Mouse (Mus musculus) neural tube, embryonic 15.5 days (tissue): ENCODE data around the gene Usp48. TPM values are rescaled to one million over a fixed set of nuclear protein-coding genes. Genes with fewer than 3 reads are reported as not detected.

Source experiments
- ATAC-seq: fragments of 200-750 bp; cut with Nextera tagmentation; 2 replicates; pipeline ENCODE4 v1.8.0; 2017; ENCODE audit warnings: mild to moderate bottlenecking, moderate TSS enrichment, moderate library complexity; ENCODE audit not compliant: low FRiP score
- H3K27ac ChIP-seq: fragments of 300-500 bp; sonication (generic); replicated peaks from 2 replicates; pipeline ENCODE4 v1.5.1; 2015; ENCODE audit warnings: mild to moderate bottlenecking, inconsistent platforms
- H3K27me3 ChIP-seq: fragments of 300-500 bp; sonication (generic); replicated peaks from 2 replicates; pipeline ENCODE4 v1.6.1; 2015; ENCODE audit warnings: inconsistent platforms
- H3K36me3 ChIP-seq: fragments of 300-500 bp; sonication (generic); 2 replicates; pipeline ENCODE4 v1.6.1; 2015; ENCODE audit warnings: inconsistent platforms
- H3K4me1 ChIP-seq: fragments of 300-500 bp; sonication (generic); 2 replicates; pipeline ENCODE4 v1.6.1; 2015; ENCODE audit warnings: inconsistent platforms
- H3K4me2 ChIP-seq: fragments of 300-500 bp; sonication (generic); 2 replicates; pipeline ENCODE4 v1.6.1; 2015; ENCODE audit warnings: inconsistent platforms, mild to moderate bottlenecking, moderate library complexity
- H3K4me3 ChIP-seq: fragments of 300-500 bp; sonication (generic); replicated peaks from 2 replicates; pipeline ENCODE4 v1.5.1; 2015; ENCODE audit warnings: mild to moderate bottlenecking, inconsistent platforms
- H3K9ac ChIP-seq: fragments of 300-500 bp; sonication (generic); replicated peaks from 2 replicates; pipeline ENCODE4 v1.6.1; 2015; ENCODE audit warnings: mild to moderate bottlenecking, inconsistent platforms
- H3K9me3 ChIP-seq: fragments of 300-500 bp; sonication (generic); replicated peaks from 2 replicates; pipeline ENCODE4 v1.6.1; 2016; ENCODE audit warnings: inconsistent platforms
- WGBS: fragments of 180-500 bp; shearing (Covaris S2); methylation state at CpG from one replicate; pipeline ENCODE4 v1.1.7; 2015; ENCODE audit warnings: mixed read lengths; 5-methylcytosine and 5-hydroxymethylcytosine counted together
- polyA plus RNA-seq: library from polyadenylated mRNA; unstranded; fragments of >200 nt; fragmentation: Nextera tagmentation; extraction: Ambion mirVana; gene quantifications from 2 replicates; pipeline ENCODE4 v1.2.1, GENCODE M21; 2015

The Usp48 gene
- 59.3 and 61.6 TPM in 2 replicates for polyA plus RNA-seq

GRCm38 (mm10) chr4:137593601-137594495 lies at the start of gene Usp48:
Usp48 (plus strand) TSS chr4:137593755.
- peak; percentile 94 for ATAC-seq
- Histone ChIP-seq H3K4me1 (peaks cover 37% of the 10 kb centered on the region), H3K27ac (peak within 1 kb of the TSS; percentile 100), H3K4me3 (peak within 1 kb of the TSS; percentile 96), H3K9ac (peak within 1 kb of the TSS; percentile 89), H3K9me3 (no peaks in the 10 kb centered on the region), H3K36me3 (no peaks in the 10 kb centered on the region), H3K4me2 (peak within 1 kb of the TSS; percentile 94), H3K27me3 (no peaks in the 10 kb centered on the region)
- under 1% methylated on average over 92 of the region's 92 CpGs for WGBS

- no peak overlapping the region for H3K4me3 ChIP-seq
- H3K4me1 ChIP-seq, result no peaks in the 10 kb centered on the region
- H3K4me2 ChIP-seq, result no peak overlapping the region
- H3K9me3 ChIP-seq, result no peaks in the 10 kb centered on the region
- H3K27ac ChIP-seq, result no peak overlapping the region
- no peak overlapping the region for H3K9ac ChIP-seq
- H3K27me3 ChIP-seq, result no peaks in the 10 kb centered on the region
- 96% methylated on average over 9 of the region's 9 CpGs for WGBS
- no peak for ATAC-seq
- H3K36me3 ChIP-seq, result 0 out of 2 replicates have a peak, but pooled peaks cover 6% of the 10 kb centered on the region
These were observed 48.0 kb upstream of the Usp48 start for GRCm38 (mm10) chr4:137545568-137545967.

DNA sequence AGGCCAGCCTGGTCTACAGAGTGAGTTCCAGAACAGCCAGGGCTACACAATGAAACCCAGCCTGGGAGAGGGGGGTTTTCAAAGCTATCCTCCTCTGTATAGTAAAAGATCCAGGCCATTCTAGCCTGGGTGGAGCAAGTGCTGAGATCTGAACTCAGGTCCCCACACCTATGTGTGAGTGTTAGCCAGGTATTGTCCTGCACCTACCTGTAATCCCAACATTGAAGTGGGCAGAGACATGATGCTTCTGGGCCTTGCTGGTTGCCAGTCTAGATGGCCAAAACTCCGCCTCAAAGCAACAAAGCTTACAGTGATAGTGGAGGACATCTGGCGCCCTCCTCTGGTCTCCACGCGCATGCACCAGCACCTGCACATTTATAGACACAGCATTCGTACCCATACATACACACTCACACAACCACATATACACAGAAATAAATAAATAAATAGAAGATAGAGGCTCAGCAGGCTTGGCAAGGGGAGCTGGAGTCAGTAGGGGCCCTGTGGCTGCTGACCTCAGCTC lies 47.5 kb upstream of the Usp48 start:
- Histone ChIP-seq H3K9ac (no peak overlapping the region), H3K4me3 (no peak overlapping the region), H3K27me3 (no peaks in the 10 kb centered on the region), H3K4me1 (no peaks in the 10 kb centered on the region), H3K4me2 (no peak overlapping the region), H3K9me3 (no peaks in the 10 kb centered on the region), H3K27ac (no peak overlapping the region), H3K36me3 (0 out of 2 replicates have a peak, but pooled peaks cover 6% of the 10 kb centered on the region)
- 71% methylated on average over 5 of the region's 5 CpGs for WGBS
- no peak for ATAC-seq

GRCm38 (mm10) chr4:137553466-137553865 lies 40.1 kb upstream of the Usp48 start:
- WGBS, result 95% methylated on average over 17 of the region's 17 CpGs
- no peak overlapping the region for H3K9ac ChIP-seq
- no peak overlapping the region for H3K27ac ChIP-seq
- no peaks in the 10 kb centered on the region for H3K4me1 ChIP-seq
- ATAC-seq, result no peak
- H3K27me3 ChIP-seq, result no peaks in the 10 kb centered on the region
- H3K4me3 ChIP-seq, result no peak overlapping the region
- H3K4me2 ChIP-seq, result no peak overlapping the region
- no peaks in the 10 kb centered on the region for H3K9me3 ChIP-seq
- 0 out of 2 replicates have a peak, but pooled peaks cover 3% of the 10 kb centered on the region for H3K36me3 ChIP-seq

DNA sequence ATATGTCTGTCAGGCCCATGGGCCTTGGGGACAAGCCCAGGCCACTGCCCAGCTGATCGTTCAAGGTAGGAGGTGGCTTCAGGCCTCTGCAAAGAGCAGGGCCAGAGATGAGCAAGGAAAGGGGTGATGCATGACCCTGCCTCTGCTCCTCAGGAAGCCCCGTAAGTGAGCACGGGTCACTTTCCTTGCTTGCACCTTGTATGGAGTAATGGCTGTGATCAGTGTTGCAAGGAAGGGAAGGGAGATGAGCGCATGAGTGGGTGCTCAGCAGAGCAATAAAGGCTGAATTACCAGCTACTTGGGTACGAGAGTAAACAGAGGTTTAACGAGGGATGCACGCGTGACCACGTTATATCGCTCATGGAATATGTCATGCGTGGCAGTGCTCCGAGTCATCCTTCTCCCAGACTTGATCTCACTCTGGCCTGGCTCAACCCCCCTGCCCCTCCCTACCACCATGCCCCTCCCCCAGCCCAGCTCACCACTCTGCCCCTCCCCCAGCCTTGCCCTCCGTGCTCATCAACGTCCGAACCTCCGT lies 36.8 kb upstream of the Usp48 start:
- Histone ChIP-seq H3K27me3 (no peaks in the 10 kb centered on the region), H3K36me3 (0 out of 2 replicates have a peak, but pooled peaks cover 3% of the 10 kb centered on the region), H3K9me3 (no peaks in the 10 kb centered on the region), H3K4me1 (no peaks in the 10 kb centered on the region), H3K9ac (no peak overlapping the region), H3K4me3 (no peak overlapping the region), H3K4me2 (no peak overlapping the region), H3K27ac (no peak overlapping the region)
- no peak for ATAC-seq
- WGBS, result 79% methylated on average over 16 of the region's 16 CpGs

GRCm38 (mm10) chr4:137569873-137570272 lies 23.7 kb upstream of the Usp48 start:
- no peaks in the 10 kb centered on the region for H3K36me3 ChIP-seq
- 67% methylated on average over 9 of the region's 9 CpGs for WGBS

DNA sequence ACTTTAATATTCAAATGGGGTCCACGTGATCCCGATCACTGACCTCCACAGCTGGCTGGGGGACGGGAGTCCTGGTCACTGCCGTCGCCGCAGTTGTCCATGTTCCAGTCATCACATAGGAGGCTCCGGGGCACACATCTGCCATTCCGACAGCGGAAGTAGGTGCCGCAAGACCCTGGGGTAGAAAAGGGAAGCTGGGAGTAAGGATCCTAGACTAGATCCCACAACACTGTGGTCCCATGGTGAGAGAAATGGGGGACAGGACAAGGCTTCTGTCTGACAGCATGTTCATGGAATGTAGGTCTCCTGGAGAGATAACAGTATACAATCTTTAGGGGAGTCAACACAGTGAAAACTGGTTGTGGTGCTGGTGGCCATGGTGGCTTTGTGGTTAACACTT lies 19.1 kb upstream of the Usp48 start, which contains the start of gene Ldlrad2:
Ldlrad2 (minus strand) TSS at position 101 of the 400 bp plus-strand sequence.
- peaks cover 12% of the 10 kb centered on the region for H3K27me3 ChIP-seq
- ATAC-seq, result no peak
- no peak within 1 kb of the TSS for H3K4me2 ChIP-seq
- WGBS, result 86% methylated on average over 10 of the region's 10 CpGs
- H3K9ac ChIP-seq, result no peak within 1 kb of the TSS
- no peaks in the 10 kb centered on the region for H3K36me3 ChIP-seq
- no peak within 1 kb of the TSS for H3K4me3 ChIP-seq
- H3K9me3 ChIP-seq, result no peaks in the 10 kb centered on the region
- H3K4me1 ChIP-seq, result peaks cover 7% of the 10 kb centered on the region
- no peak within 1 kb of the TSS for H3K27ac ChIP-seq

More at GRCm38 (mm10) chr4:137569873-137570272, 23.7 kb upstream of the Usp48 start:
- no peaks in the 10 kb centered on the region for H3K4me1 ChIP-seq
- no peak overlapping the region for H3K27ac ChIP-seq
- no peak for ATAC-seq
- H3K9me3 ChIP-seq, result no peaks in the 10 kb centered on the region
- no peaks in the 10 kb centered on the region for H3K27me3 ChIP-seq
- H3K9ac ChIP-seq, result no peak overlapping the region
- no peak overlapping the region for H3K4me2 ChIP-seq
- H3K4me3 ChIP-seq, result no peak overlapping the region

DNA sequence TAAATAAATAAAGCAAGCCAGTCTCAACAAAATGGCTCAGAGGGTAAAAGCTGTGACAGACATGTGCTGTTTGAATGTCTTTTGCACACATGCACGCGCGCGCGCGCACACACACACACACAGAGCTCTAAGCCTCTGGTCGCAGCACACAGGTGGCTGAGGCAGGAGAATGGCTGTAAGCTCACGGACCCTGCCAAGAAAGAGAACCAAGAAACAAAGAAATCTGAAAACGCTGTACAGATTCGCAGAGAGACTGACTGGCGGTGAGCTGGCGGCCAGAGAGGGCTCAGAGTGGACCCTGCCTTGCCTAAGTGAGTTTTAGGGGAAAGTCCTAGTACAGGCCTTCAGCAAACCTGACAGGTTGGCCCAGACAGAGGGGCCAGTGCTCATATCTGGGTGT lies 16.1 kb upstream of the Usp48 start:
- ATAC-seq, result no peak
- H3K27me3 ChIP-seq, result peaks cover 20% of the 10 kb centered on the region
- H3K9ac ChIP-seq, result no peak overlapping the region
- WGBS, result 96% methylated on average over 12 of the region's 12 CpGs
- H3K9me3 ChIP-seq, result no peaks in the 10 kb centered on the region
- H3K4me2 ChIP-seq, result no peak overlapping the region
- no peak overlapping the region for H3K4me3 ChIP-seq
- H3K4me1 ChIP-seq, result peaks cover 7% of the 10 kb centered on the region
- H3K36me3 ChIP-seq, result no peaks in the 10 kb centered on the region
- no peak overlapping the region for H3K27ac ChIP-seq

- peak overlapping the region; percentile 70 for H3K4me2 ChIP-seq
- peaks cover 7% of the 10 kb centered on the region for H3K4me1 ChIP-seq
- H3K9ac ChIP-seq, result peak overlapping the region; percentile 42; the same call in 1 of the 2 replicates
- no peaks in the 10 kb centered on the region for H3K9me3 ChIP-seq
- H3K36me3 ChIP-seq, result no peaks in the 10 kb centered on the region
- no peak overlapping the region for H3K27ac ChIP-seq
- WGBS, result 3% methylated on average over 39 of the region's 39 CpGs
- peak overlapping the region; percentile 38 for H3K4me3 ChIP-seq
- peaks cover 20% of the 10 kb centered on the region for H3K27me3 ChIP-seq
- no peak for ATAC-seq
These were observed 15.2 kb upstream of the Usp48 start for GRCm38 (mm10) chr4:137578181-137578845.

GRCm38 (mm10) chr4:137579789-137580188 lies 13.8 kb upstream of the Usp48 start:
- Histone ChIP-seq H3K4me3 (no peak overlapping the region), H3K27ac (no peak overlapping the region), H3K9me3 (no peaks in the 10 kb centered on the region), H3K36me3 (no peaks in the 10 kb centered on the region), H3K4me1 (peaks cover 7% of the 10 kb centered on the region), H3K4me2 (no peak overlapping the region), H3K27me3 (peaks cover 20% of the 10 kb centered on the region), H3K9ac (no peak overlapping the region)
- ATAC-seq, result no peak
- WGBS, result 78% methylated on average over 4 of the region's 4 CpGs

- Histone ChIP-seq H3K27ac (no peak overlapping the region), H3K36me3 (no peaks in the 10 kb centered on the region), H3K9me3 (no peaks in the 10 kb centered on the region), H3K4me2 (no peak overlapping the region), H3K4me3 (no peak overlapping the region), H3K9ac (no peak overlapping the region), H3K27me3 (peaks cover 20% of the 10 kb centered on the region), H3K4me1 (peaks cover 7% of the 10 kb centered on the region)
- ATAC-seq, result no peak
- 77% methylated on average over 2 of the region's 2 CpGs for WGBS
These were observed 13.3 kb upstream of the Usp48 start for GRCm38 (mm10) chr4:137580299-137580698.
